Mouse (Mus musculus) bone marrow, adult 2 months (tissue): ENCODE measurements around the gene S1pr1.

Source experiments
- CTCF ChIP-seq: fragments of 200-500 bp; IDR thresholded peaks from 2 replicates; pipeline ENCODE4 v1.5.1; 2011; ENCODE audit warnings: low read length, control low read depth; ENCODE audit not compliant: control insufficient read depth, insufficient read depth
- POLR2A ChIP-seq: fragments of 200-500 bp; IDR thresholded peaks from 2 replicates; pipeline ENCODE4 v1.6.1; 2011; ENCODE audit warnings: low read depth, mild to moderate bottlenecking, control low read depth, low read length, borderline replicate concordance; ENCODE audit not compliant: control insufficient read depth

GRCm38 (mm10) chr3:115675546-115676535 is 39.0 kb downstream of the S1pr1 start:
- TF ChIP-seq CTCF (no peak), POLR2A (no peak)
